In genomic region chr11:85720269-85720773, GRCm38 (mm10) we compare ENCODE assay signal across 11 mouse cellular contexts.
DNase-seq lines count a peak whose midpoint lies in the region; ATAC-seq and TF ChIP-seq lines count a peak whose summit lies in the region.
"Had no signal": no experiment of that assay in that cellular context is flagged by ENCODE, and none has a peak within 500 bp of the region (broad histone marks: within the 10 kb centered on the region; RNA-seq: fewer than 3 reads in every experiment).

No protein-coding gene starts in this region.

- H3K4me1 ChIP-seq in heart, embryonic 14.5 days (ENCODE audit: control insufficient read depth in 2 of 2, insufficient read depth in 2 of 2, low read length in 2 of 2): peaks cover 17 to 20% of the 10 kb centered on the region in 2 experiments
- peaks cover 100% of the 10 kb centered on the region for H3K4me1 ChIP-seq in megakaryocyte, embryonic 14.5 days
- H3K4me1 ChIP-seq in cerebellum, adult 2 months (ENCODE audit: control insufficient read depth, insufficient read depth, low read length): peaks cover 7% of the 10 kb centered on the region
- H3K4me1 ChIP-seq: forebrain, embryonic 13.5 days had no signal

- no peak for DNase-seq in heart, adult 8-10 months (ENCODE audit: low spot score)
- DNase-seq in retina, embryonic 14.5 days (ENCODE audit: low spot score): peak; percentile 32
- no peak for DNase-seq in cerebellum, adult 2 months
- no peak for DNase-seq in left cerebral cortex, postnatal 36 days (ENCODE audit: low spot score in 2 of 2)
- DNase-seq: cerebellum, adult 9-11 months had no signal

- H3K36me3 ChIP-seq in heart, embryonic 14.5 days (ENCODE audit: control insufficient read depth, insufficient read depth, low read length): no peaks in the 10 kb centered on the region
- peaks cover 15% of the 10 kb centered on the region for H3K36me3 ChIP-seq in megakaryocyte, embryonic 14.5 days (replicated peaks; ENCODE audit: low read length)

- ATAC-seq in heart, embryonic 14.5 days (ENCODE audit: insufficient number of reproducible peaks, insufficient read depth, low FRiP score, low read depth): no peak
- ATAC-seq in megakaryocyte, adult 5-6 weeks (ENCODE audit: poor library complexity, severe bottlenecking): no peak; the same call in 1 of the 2 replicates
- peak; percentile 12 to 37; a peak in 2 of 4 replicates for ATAC-seq in hematopoietic stem cell, adult 5-6 weeks (replicated peaks in 1 of 2; ENCODE audit: insufficient read depth in 1 of 2, low FRiP score in 2 of 2, low TSS enrichment in 1 of 2, low read depth in 1 of 2, poor library complexity in 2 of 2, severe bottlenecking in 2 of 2)
- ATAC-seq: activated CD4-positive, CD25-positive, alpha-beta regulatory T cell, adult 4 months; forebrain, embryonic 13.5 days had no signal

- peak overlapping the region; percentile 31; the same call in 1 of the 2 replicates for H3K4me2 ChIP-seq in heart, embryonic 14.5 days (ENCODE audit: low read length)
- H3K4me2 ChIP-seq: forebrain, embryonic 13.5 days had no signal

- H3K9ac ChIP-seq in heart, embryonic 14.5 days (ENCODE audit: low read length): no peak overlapping the region
- H3K9ac ChIP-seq: forebrain, embryonic 13.5 days had no signal

- TF ChIP-seq CTCF in cerebellum, adult 2 months (IDR thresholded peaks at IDR 0.05; ENCODE audit: borderline replicate concordance, insufficient read depth, low read depth, low read length): no peak

- no peak overlapping the region for H3K4me3 ChIP-seq in heart, embryonic 14.5 days (ENCODE audit: control insufficient read depth in 1 of 2, insufficient read depth in 1 of 2, low read depth in 1 of 2, low read length in 2 of 2)
- peak overlapping the region; percentile 90 for H3K4me3 ChIP-seq in megakaryocyte, embryonic 14.5 days (replicated peaks)
- H3K4me3 ChIP-seq in cerebellum, adult 2 months (replicated peaks; ENCODE audit: insufficient read depth, low read depth, low read length): no peak overlapping the region
- H3K4me3 ChIP-seq: forebrain, embryonic 13.5 days had no signal

- no peak for TF ChIP-seq POLR2A in cerebellum, adult 2 months (IDR thresholded peaks at IDR 0.05; ENCODE audit: borderline replicate concordance, insufficient read depth, low read length)

- no peak overlapping the region for H3K27ac ChIP-seq in heart, embryonic 14.5 days (replicated peaks in 1 of 2; ENCODE audit: control insufficient read depth in 1 of 2, insufficient read depth in 1 of 2, low read depth in 2 of 2, low read length in 2 of 2)
- H3K27ac ChIP-seq in cerebellum, adult 2 months (ENCODE audit: insufficient read depth, low read length): no peak overlapping the region
- H3K27ac ChIP-seq: forebrain, embryonic 13.5 days had no signal

- H3K27me3 ChIP-seq in heart, embryonic 14.5 days (ENCODE audit: control insufficient read depth, insufficient read depth, low read length): peaks cover 8% of the 10 kb centered on the region; the same call in 1 of the 2 replicates
- H3K27me3 ChIP-seq in megakaryocyte, embryonic 14.5 days (replicated peaks): no peaks in the 10 kb centered on the region
- no peaks in the 10 kb centered on the region for H3K27me3 ChIP-seq in cerebellum, adult 2 months (ENCODE audit: control insufficient read depth, insufficient read depth, low read length)

- H3K9me3 ChIP-seq in heart, embryonic 14.5 days (ENCODE audit: control insufficient read depth, low read length): no peaks in the 10 kb centered on the region
- H3K9me3 ChIP-seq in megakaryocyte, embryonic 14.5 days: no peaks in the 10 kb centered on the region
- H3K9me3 ChIP-seq: forebrain, embryonic 13.5 days had no signal

- 39% methylated on average over 6 of the region's 6 CpGs for WGBS in heart, embryonic 14.5 days
- 67% methylated on average over 6 of the region's 6 CpGs for WGBS in cerebellum, adult 2 months

- intact Hi-C loops in left cerebral cortex, postnatal 36 days (cut with DNase I): no loop called here

Comparison
In these comparisons a context has a peak if more than half of its experiments do, and no peak if none do; other contexts are left out.
1. ATAC-seq: peak in hematopoietic stem cell, adult 5-6 weeks (2 of 2); none in heart, embryonic 14.5 days (single experiment) and megakaryocyte, adult 5-6 weeks (single experiment).